Mouse (Mus musculus) megakaryocyte, embryonic 14.5 days (primary cell): ENCODE measurements around the gene 3110082J24Rik.

Experiments
- FLI1 ChIP-seq: IDR thresholded peaks from 2 replicates; pipeline ENCODE4 v1.6.1; 2012; ENCODE audit warnings: low read length, inconsistent platforms, mixed read lengths
- GATA1 ChIP-seq: IDR thresholded peaks from 3 replicates; pipeline ENCODE4 v1.6.1; 2012; ENCODE audit warnings: mixed read lengths, low read length, inconsistent platforms, borderline replicate concordance

DNA sequence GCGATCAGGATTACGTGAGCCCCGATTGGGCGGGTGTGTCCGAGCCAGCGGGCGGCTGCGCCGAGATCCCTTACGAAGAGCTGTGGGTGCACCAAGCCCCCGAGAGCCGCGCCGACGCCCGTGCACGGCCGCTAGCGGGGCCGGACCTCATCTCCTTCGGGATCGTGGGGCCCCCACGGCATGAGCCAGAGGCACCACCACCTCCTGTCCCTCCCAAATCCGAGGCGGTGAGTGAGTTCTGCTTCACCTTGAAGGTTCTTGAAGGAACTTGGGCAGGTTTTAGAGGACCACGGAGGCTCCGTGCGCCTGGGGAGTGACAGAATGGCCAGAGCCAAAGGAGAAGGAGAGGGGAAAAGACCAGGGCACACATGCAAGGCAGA, 8.9 kb upstream of the 3110082J24Rik start:
- TF ChIP-seq GATA1 (no peak), FLI1 (no peak)
